Mouse (Mus musculus) olfactory bulb, adult 2 months (tissue): ENCODE data around the gene Gm10277. TPM values are rescaled to one million over a fixed set of nuclear protein-coding genes. Genes with fewer than 3 reads are reported as not detected.

Source experiments
- H3K27ac ChIP-seq: fragments of 200-500 bp; 2 replicates; pipeline ENCODE4 v1.5.1; 2012; ENCODE audit warnings: low read depth, low read length; ENCODE audit not compliant: insufficient read depth
- H3K4me1 ChIP-seq: fragments of 200-500 bp; 2 replicates; pipeline ENCODE4 v1.6.1; 2012; ENCODE audit warnings: low read length; ENCODE audit not compliant: control insufficient read depth, insufficient read depth
- H3K4me3 ChIP-seq: fragments of 200-500 bp; 2 replicates; pipeline ENCODE4 v1.5.1; 2012; ENCODE audit warnings: mild to moderate bottlenecking, low read depth, low read length, moderate library complexity; ENCODE audit not compliant: insufficient read depth
- CTCF ChIP-seq: fragments of 200-500 bp; IDR thresholded peaks from 2 replicates; pipeline ENCODE4 v1.5.1; 2012; ENCODE audit warnings: low read depth, mild to moderate bottlenecking, low read length, moderate library complexity; ENCODE audit not compliant: insufficient read depth
- POLR2A ChIP-seq: fragments of 200-500 bp; IDR thresholded peaks from 2 replicates; pipeline ENCODE4 v1.6.1; 2012; ENCODE audit warnings: mild to moderate bottlenecking, low read depth, low read length, moderate library complexity; ENCODE audit not compliant: insufficient read depth
- WGBS: fragments of 180-500 bp; shearing (Covaris S2); methylation state at CpG from one replicate; pipeline ENCODE4 v1.1.7; 2018; 5-methylcytosine and 5-hydroxymethylcytosine counted together
- polyA plus RNA-seq: library from polyadenylated mRNA; stranded (reverse); fragments of >200 nt; gene quantifications from 2 replicates; pipeline ENCODE4 v1.2.4, GENCODE M21; 2012; ENCODE audit warnings: low replicate concordance; ENCODE audit not compliant: missing spikeins, insufficient read depth, insufficient read length

Gene Gm10277
- not detected in 2 replicates for polyA plus RNA-seq

GRCm38 (mm10) chr11:77787707-77788106, at the start of gene Gm10277:
Gene Gm10277, minus strand, starts transcription at chr11:77787747.
- no peak for TF ChIP-seq POLR2A
- TF ChIP-seq CTCF = no peak
- WGBS = 79% methylated on average over 5 of the region's 5 CpGs
- Histone ChIP-seq H3K4me1 (peaks cover 62% of the 10 kb centered on the region), H3K4me3 (no peak within 1 kb of the TSS), H3K27ac (peak within 1 kb of the TSS; percentile 81)

DNA sequence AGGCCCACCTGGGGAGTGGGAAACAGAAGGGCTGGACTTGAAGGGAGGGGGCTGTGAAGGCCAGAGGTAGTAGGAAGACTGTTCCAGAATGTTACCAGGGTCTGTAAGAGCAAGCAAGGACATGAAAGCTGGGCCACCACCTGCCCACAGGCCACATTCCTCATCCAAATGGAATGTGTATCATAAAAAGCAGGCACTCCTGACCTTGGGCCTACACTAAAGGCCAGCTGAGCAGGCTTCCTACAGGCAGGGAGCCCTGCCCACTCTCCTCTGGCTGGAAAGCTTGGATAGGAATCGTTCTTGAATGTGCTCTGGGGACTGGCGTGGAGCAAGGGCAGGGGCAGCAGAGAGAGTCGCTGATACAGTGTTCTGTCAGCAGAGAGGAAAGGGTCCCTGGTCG, 49.2 kb upstream of the Gm10277 start:
- Histone ChIP-seq H3K4me1 (peaks cover 5% of the 10 kb centered on the region; the same call in 1 of the 2 replicates), H3K4me3 (no peak overlapping the region), H3K27ac (no peak overlapping the region)
- WGBS = 65% methylated on average over 4 of the region's 4 CpGs
- TF ChIP-seq POLR2A (no peak), CTCF (no peak)

GRCm38 (mm10) chr11:77836290-77836689, 48.7 kb upstream of the Gm10277 start:
- 84% methylated on average over 5 of the region's 5 CpGs for WGBS
- H3K4me3 ChIP-seq = no peak overlapping the region
- no peak overlapping the region for H3K27ac ChIP-seq
- peaks cover 5% of the 10 kb centered on the region; the same call in 1 of the 2 replicates for H3K4me1 ChIP-seq
- TF ChIP-seq POLR2A (no peak), CTCF (no peak)

- TF ChIP-seq CTCF (no peak), POLR2A (no peak)
- Histone ChIP-seq H3K4me1 (peaks cover 3% of the 10 kb centered on the region; the same call in 1 of the 2 replicates), H3K4me3 (no peak overlapping the region), H3K27ac (no peak overlapping the region)
- WGBS = 91% methylated on average over 3 of the region's 3 CpGs
Observed at GRCm38 (mm10) chr11:77835109-77835508, 47.6 kb upstream of the Gm10277 start.

DNA sequence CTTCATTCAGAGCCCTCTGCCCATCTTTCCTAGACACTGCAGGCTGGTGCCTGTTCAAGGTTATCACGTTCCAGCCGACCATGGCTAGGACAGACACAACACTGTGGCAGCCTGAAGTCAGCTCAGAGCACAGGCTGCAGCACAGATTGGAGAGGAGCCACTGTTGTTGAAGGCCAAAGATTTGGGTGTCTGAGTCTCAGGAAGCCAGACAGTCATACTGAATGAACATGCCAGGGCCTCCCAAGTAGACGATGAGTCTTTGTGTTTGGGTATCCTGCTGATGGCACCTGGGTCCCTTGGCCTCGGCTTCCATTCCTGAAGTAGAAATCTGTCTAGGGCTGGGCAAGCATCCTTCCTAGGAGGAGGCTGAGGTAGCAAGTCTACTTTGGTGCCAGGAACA, 45.0 kb upstream of the Gm10277 start:
- no peak overlapping the region for H3K27ac ChIP-seq
- WGBS = 70% methylated on average over 4 of the region's 4 CpGs
- peaks cover 3% of the 10 kb centered on the region for H3K4me1 ChIP-seq
- H3K4me3 ChIP-seq = no peak overlapping the region
- TF ChIP-seq CTCF = no peak

- H3K27ac ChIP-seq = no peak overlapping the region
- no peak overlapping the region for H3K4me3 ChIP-seq
- no peak for TF ChIP-seq CTCF
- no peak for TF ChIP-seq POLR2A
- peaks cover 9% of the 10 kb centered on the region for H3K4me1 ChIP-seq
- WGBS = 43% methylated on average over 7 of the region's 7 CpGs
Observed at GRCm38 (mm10) chr11:77830875-77831274, 43.3 kb upstream of the Gm10277 start.

DNA sequence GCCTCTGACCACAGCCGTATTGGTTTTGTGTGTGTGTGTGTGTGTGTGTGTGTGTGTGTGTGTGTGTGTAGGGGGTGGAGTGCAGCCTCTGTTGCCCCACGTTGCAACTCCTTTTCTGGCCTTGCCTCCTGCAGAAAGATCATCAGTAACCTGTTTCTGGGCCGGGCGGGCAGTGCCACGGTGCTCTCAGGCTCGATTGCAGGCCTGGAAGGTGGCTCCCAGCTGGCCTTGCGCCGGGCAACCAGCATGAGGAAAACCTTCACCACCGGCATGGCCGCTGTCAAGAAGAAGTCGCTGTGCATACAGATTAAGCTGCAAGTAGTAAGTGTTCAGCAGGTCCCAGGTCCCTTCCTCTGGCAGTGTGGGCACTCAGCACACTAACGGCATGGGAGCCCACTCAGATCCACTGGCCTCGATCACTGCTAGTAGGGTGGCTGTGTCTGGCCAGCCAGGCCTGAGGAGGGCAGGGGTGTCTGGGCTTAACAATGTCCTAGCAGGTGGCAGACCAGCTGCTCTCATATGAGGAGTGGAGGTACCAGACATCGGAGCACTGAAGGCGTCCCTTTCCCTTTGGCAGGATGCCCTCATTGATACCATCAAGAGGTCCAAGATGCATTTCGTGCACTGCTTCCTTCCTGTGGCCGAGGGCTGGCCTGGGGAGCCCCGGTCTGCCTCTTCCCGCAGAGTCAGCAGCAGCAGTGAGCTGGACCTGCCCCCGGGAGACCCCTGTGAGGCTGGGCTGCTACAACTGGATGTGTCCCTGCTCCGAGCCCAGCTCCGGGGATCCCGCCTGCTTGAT, 41.7 kb upstream of the Gm10277 start:
- TF ChIP-seq CTCF (no peak), POLR2A (no peak)
- Histone ChIP-seq H3K27ac (no peak overlapping the region), H3K4me3 (no peak overlapping the region), H3K4me1 (peaks cover 9% of the 10 kb centered on the region)
- WGBS = 71% methylated on average over 23 of the region's 23 CpGs

GRCm38 (mm10) chr11:77828163-77828562, 40.6 kb upstream of the Gm10277 start:
- no peak for TF ChIP-seq CTCF
- no peak for TF ChIP-seq POLR2A
- H3K4me1 ChIP-seq = peaks cover 10% of the 10 kb centered on the region
- 94% methylated on average over 5 of the region's 5 CpGs for WGBS

GRCm38 (mm10) chr11:77827241-77827995, 39.9 kb upstream of the Gm10277 start:
- Histone ChIP-seq H3K4me1 (peaks cover 16% of the 10 kb centered on the region), H3K27ac (no peak overlapping the region), H3K4me3 (no peak overlapping the region)
- TF ChIP-seq POLR2A (no peak), CTCF (peak; percentile 65; the same call in 1 of the 2 replicates)
- 53% methylated on average over 18 of the region's 18 CpGs for WGBS

More at GRCm38 (mm10) chr11:77828163-77828562, 40.6 kb upstream of the Gm10277 start:
- H3K27ac ChIP-seq = no peak overlapping the region
- no peak overlapping the region for H3K4me3 ChIP-seq
